Mouse (Mus musculus) erythroblast, adult 5-6 weeks (primary cell): ENCODE data around the gene Fam89a. TPM values are rescaled to one million over a fixed set of nuclear protein-coding genes. Genes with fewer than 3 reads are reported as not detected.

Experiments
- ATAC-seq: replicated peaks from 2 replicates; pipeline ENCODE4 v1.8.0; 2016; ENCODE audit warnings: moderate number of reproducible peaks, mild to moderate bottlenecking, moderate TSS enrichment, inconsistent platforms; ENCODE audit not compliant: poor library complexity, low FRiP score, severe bottlenecking
- total RNA-seq, 2 experiments: library from RNA; stranded (forward) in 1 of 2; stranded (reverse) in 1 of 2; fragments of 150-400 nt in 1 of 2; fragments of 200-764, 138-1000 nt in 1 of 2; gene quantifications; 2 replicates each; pipeline versions ENCODE4 v1.2.3 to v1.2.4; 2015 to 2017; ENCODE audit warnings: low replicate concordance in 2 of 2

The Fam89a gene
- total RNA-seq (2015; ENCODE audit: low replicate concordance) (1.3 TPM in 1 of 2 replicates, not detected in the other), total RNA-seq (2017; ENCODE audit: low replicate concordance) (not detected in 2 replicates)

GRCm38 (mm10) chr8:124751709-124752173, at the start of gene Fam89a:
Gene Fam89a (minus strand): TSS chr8:124751832.
- ATAC-seq, result no peak; the same call in 1 of the 2 replicates

GRCm38 (mm10) chr8:124800542-124800941, 48.9 kb upstream of the Fam89a start:
- no peak for ATAC-seq

GRCm38 (mm10) chr8:124795781-124796488, 44.3 kb upstream of the Fam89a start:
- no peak for ATAC-seq

DNA sequence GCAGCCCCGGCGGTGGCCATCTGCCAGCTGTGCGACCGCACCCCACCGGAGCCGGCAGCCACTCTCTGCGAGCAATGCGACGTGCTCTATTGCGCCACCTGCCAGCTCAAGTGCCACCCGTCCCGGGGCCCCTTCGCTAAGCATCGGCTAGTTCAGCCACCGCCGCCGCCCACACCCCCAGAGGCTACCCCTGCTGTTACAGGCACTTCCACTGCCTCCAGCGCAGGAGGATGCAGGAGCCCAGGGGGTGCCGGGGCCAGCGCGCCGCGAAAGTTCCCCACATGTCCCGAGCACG, 42.8 kb upstream of the Fam89a start:
- ATAC-seq, result no peak

DNA sequence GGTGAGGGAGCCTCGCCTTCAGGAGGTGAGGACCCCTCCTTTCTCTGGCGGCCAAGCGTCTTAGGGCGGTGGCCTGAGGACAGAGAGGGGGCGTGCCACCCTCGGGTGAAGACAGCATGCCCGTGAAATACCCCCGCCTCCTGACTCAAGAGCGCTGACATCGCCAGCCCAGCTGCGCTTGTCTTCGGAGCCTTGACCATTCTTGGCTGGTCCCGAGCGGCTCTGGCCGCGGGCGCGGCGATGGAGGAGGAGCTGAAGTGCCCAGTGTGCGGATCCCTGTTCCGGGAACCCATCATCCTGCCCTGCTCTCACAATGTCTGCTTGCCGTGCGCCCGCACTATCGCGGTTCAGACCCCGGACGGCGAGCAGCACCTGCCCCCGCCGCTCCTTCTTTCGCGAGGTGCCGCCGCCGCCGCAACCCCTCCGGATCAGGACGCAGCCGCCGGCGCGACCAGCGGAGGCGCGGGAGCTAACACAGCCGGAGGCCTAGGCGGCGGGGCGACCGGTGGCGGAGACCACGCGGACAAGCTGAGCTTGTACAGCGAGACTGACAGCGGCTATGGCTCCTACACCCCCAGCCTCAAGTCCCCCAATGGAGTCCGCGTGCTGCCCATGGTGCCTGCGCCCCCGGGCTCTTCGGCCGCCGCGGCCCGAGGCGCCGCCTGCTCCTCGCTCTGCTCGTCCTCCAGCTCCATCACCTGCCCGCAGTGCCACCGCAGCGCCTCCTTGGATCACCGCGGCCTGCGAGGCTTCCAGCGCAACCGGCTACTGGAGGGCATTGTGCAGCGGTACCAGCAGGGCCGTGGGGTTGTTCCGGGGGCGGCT, 42.2 kb upstream of the Fam89a start:
- ATAC-seq, result no peak

- peak; percentile 43; the same call in 1 of the 2 replicates for ATAC-seq
These were observed 41.6 kb upstream of the Fam89a start for GRCm38 (mm10) chr8:124793172-124793651.

GRCm38 (mm10) chr8:124792708-124793107, 41.1 kb upstream of the Fam89a start, which contains the start of gene Trim67:
Gene Trim67 (plus strand): TSS chr8:124793092.
- no peak for ATAC-seq

DNA sequence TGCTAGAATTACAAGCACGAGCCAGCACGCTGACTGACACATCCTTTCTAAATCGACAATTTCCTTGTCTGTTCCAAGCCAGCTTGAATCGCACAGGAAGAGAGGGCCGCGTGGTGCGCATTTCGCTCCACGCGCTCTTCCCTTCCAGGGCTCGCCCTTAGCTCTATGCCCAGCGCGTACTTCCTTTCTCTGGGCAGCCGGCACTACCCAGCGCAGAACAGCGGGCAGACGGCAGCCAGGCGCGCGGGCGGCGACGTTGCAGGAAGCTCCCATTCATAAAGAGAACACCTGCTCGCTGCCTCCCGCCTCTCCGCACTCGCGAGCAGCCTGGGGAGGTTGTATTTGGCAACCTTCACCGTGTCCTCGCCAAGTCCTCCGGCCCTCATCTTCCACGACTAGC, 40.6 kb upstream of the Fam89a start:
- no peak for ATAC-seq

DNA sequence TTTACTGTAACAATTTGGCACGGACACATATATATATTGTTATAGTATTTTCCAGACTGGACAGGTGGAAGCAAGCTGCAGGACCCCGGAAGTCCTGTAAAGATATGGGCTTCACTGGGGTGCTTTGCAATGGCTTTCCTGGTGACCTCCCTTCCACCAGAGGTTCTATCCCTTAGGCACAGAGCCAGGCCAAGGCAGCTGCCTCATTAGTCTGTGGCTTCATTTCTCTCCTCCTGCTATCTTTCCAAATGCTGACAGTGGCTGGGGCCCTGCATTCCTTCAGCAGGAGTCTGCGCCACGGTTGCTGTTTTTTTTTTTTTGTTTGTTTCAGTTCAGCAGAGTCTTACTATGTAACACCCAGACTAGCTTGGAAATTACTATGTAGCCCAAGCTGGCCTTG, 40.1 kb upstream of the Fam89a start:
- no peak for ATAC-seq

DNA sequence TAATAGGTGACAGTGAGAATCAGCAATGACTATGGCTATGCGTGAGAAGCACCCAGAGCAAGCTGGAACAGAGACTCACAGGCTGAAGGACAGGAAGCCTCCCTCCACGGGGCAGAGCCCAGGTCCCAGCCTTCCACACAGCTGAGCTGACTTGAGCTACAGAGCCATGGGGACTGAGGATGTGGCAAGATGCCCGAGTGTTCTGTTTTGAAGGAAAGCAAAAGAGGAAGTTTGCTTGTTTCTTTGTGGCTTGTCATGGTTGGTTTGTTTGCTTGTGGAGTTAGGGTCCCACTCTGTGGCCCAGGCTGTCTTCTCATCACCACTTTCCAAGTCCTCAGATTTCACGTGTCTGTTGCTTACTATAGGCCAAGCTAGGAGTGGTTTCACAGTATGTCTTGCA, 39.0 kb upstream of the Fam89a start:
- ATAC-seq, result no peak

DNA sequence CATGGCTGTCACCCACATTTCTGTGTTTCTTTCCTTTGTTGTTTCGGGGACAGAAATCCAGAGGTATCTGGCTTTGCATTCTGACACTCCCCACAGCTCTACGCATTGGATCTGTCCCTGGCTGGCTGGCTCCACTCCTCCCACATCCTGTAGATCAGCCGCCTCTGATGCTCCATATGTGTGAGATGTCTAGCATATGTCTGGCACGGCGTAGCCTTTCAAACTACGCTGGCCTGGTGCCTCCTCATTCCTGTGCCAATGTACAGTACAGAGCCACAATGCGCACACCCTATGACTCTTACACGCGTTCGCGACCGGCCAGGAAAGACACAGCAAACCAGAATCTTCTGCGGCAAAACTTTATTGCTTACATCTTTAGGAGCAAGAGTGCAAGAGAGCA, 33.0 kb upstream of the Fam89a start:
- no peak for ATAC-seq

GRCm38 (mm10) chr8:124783228-124783627, 31.6 kb upstream of the Fam89a start:
- ATAC-seq, result no peak

- ATAC-seq, result no peak
These were observed 30.8 kb upstream of the Fam89a start for GRCm38 (mm10) chr8:124782431-124782830.

GRCm38 (mm10) chr8:124780236-124780635, 28.6 kb upstream of the Fam89a start:
- no peak for ATAC-seq

DNA sequence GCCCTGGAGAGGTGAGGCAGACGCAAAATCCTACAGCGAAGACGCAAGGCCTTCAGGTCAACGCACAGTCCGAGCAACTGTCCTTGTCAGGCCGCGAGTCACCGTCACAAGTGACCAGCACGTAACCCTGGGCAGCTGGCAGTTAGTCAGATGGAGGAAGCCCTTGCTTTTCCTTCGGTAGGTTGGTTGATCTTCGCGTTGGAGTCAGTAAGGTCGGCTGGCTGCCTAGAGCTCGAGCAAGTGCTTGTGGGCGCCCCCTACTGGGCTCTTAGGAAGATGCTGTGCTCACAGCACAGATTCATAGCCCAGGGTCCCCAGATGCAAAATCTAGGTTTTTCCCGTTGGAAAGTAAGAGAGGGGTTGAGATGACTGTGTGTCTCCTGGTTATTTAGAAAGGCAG, 24.1 kb upstream of the Fam89a start:
- ATAC-seq, result peak; percentile 77

GRCm38 (mm10) chr8:124772389-124772788, 20.8 kb upstream of the Fam89a start:
- no peak for ATAC-seq

GRCm38 (mm10) chr8:124763061-124763460, 11.4 kb upstream of the Fam89a start:
- ATAC-seq, result no peak

GRCm38 (mm10) chr8:124758544-124758943, 6.9 kb upstream of the Fam89a start:
- no peak for ATAC-seq

DNA sequence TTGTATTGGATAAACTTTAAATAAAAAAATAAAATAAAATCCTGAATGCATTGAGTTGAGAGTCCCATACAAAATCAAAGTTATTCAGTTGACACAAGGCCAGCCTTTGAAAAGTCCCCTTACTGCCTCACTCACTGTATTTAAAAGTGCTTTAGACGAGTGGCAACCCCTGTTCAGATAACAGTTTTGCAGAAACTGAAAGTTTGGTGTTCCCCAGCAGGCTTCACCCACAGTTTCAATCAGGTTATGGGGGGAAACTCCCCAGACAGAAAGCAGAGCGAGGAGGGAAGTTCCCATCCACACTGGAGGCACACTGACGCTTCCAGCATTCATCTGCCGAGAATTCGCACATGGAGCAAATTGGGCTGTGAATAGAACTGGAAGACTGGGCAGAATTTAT, 5.0 kb upstream of the Fam89a start:
- no peak for ATAC-seq

DNA sequence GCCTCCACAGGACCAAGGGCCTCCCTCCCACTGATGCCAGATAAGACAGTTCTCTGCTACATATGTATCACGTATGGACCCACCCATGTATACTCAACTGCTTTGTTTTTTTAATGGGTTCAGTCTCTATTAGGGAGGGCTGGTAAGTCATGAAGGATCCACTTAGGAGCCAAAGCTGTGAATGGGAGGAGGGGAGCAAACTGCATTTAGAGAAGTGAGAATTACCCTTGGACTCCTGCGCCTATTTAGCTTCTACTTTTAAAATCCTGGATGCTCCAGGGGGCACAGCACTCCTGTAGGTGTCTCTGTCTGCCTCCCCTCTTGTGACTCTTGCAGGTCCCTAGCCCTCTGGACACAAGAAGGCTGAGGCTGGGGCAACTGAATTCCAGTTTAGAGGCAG, 4.5 kb upstream of the Fam89a start:
- ATAC-seq, result no peak

GRCm38 (mm10) chr8:124755481-124755880, 3.8 kb upstream of the Fam89a start:
- no peak for ATAC-seq
